Mouse (Mus musculus) heart, embryonic 15.5 days (tissue): ENCODE measurements at regions not wholly inside any gene's neighbourhood (a gene's known extent, or its start where the extent isn't known, plus 50 kb on each side); places are given as distances from the start of the nearest gene placed in this dataset.

Experiments used
- ATAC-seq: fragments of 200-750 bp; cut with Nextera tagmentation; replicated peaks from 2 replicates; pipeline ENCODE4 v1.8.0; 2017; ENCODE audit warnings: low read depth, moderate TSS enrichment; ENCODE audit not compliant: insufficient number of reproducible peaks, insufficient read depth, low FRiP score
- H3K27ac ChIP-seq: fragments of 300-500 bp; sonication (generic); 2 replicates; pipeline ENCODE4 v1.5.1; 2015; ENCODE audit warnings: mild to moderate bottlenecking, inconsistent platforms
- H3K27me3 ChIP-seq: fragments of 300-500 bp; sonication (generic); 2 replicates; pipeline ENCODE4 v1.6.1; 2015; ENCODE audit warnings: inconsistent platforms
- H3K36me3 ChIP-seq: fragments of 300-500 bp; sonication (generic); 2 replicates; pipeline ENCODE4 v1.6.1; 2015; ENCODE audit warnings: mild to moderate bottlenecking, inconsistent platforms
- H3K4me1 ChIP-seq: fragments of 300-500 bp; sonication (generic); replicated peaks from 2 replicates; pipeline ENCODE4 v1.6.1; 2015; ENCODE audit warnings: inconsistent platforms
- H3K4me2 ChIP-seq: fragments of 300-500 bp; sonication (generic); 2 replicates; pipeline ENCODE4 v1.6.1; 2015; ENCODE audit warnings: inconsistent platforms, mild to moderate bottlenecking, moderate library complexity
- H3K4me3 ChIP-seq: fragments of 300-500 bp; sonication (generic); 2 replicates; pipeline ENCODE4 v1.5.1; 2015; ENCODE audit warnings: mild to moderate bottlenecking, inconsistent platforms
- H3K9ac ChIP-seq: fragments of 300-500 bp; sonication (generic); 2 replicates; pipeline ENCODE4 v1.6.1; 2015; ENCODE audit warnings: mild to moderate bottlenecking, inconsistent platforms
- H3K9me3 ChIP-seq: fragments of 300-500 bp; sonication (generic); replicated peaks from 2 replicates; pipeline ENCODE4 v1.6.1; 2016; ENCODE audit warnings: inconsistent platforms
- WGBS: fragments of 180-500 bp; shearing (Covaris S2); methylation state at CpG from one replicate; pipeline ENCODE4 v1.1.7; 2015; ENCODE audit warnings: mixed read lengths; 5-methylcytosine and 5-hydroxymethylcytosine counted together

GRCm38 (mm10) chr8:78877423-78877822 is 56.5 kb upstream of the Lsm6 start:
- Histone ChIP-seq H3K9ac (no peak overlapping the region), H3K4me2 (no peak overlapping the region), H3K27me3 (no peaks in the 10 kb centered on the region), H3K27ac (no peak overlapping the region), H3K36me3 (no peaks in the 10 kb centered on the region), H3K9me3 (no peaks in the 10 kb centered on the region), H3K4me1 (no peaks in the 10 kb centered on the region), H3K4me3 (no peak overlapping the region)
- 66% methylated on average over 3 of the region's 3 CpGs for WGBS
- no peak for ATAC-seq

GRCm38 (mm10) chr8:78889708-78890107 is 68.8 kb upstream of the Lsm6 start:
- H3K27ac ChIP-seq, result no peak overlapping the region
- no peak overlapping the region for H3K4me2 ChIP-seq
- H3K9me3 ChIP-seq, result no peaks in the 10 kb centered on the region
- ATAC-seq, result no peak
- no peaks in the 10 kb centered on the region for H3K4me1 ChIP-seq
- H3K36me3 ChIP-seq, result no peaks in the 10 kb centered on the region
- H3K9ac ChIP-seq, result no peak overlapping the region
- no peaks in the 10 kb centered on the region for H3K27me3 ChIP-seq
- 75% methylated on average over 6 of the region's 6 CpGs for WGBS
- H3K4me3 ChIP-seq, result no peak overlapping the region

GRCm38 (mm10) chr8:78890571-78890970 is 69.6 kb upstream of the Lsm6 start:
- Histone ChIP-seq H3K4me2 (no peak overlapping the region), H3K9ac (no peak overlapping the region)
- 68% methylated on average over 4 of the region's 4 CpGs for WGBS

GRCm38 (mm10) chr8:78899887-78900286 is 78.9 kb upstream of the Lsm6 start:
- 37% methylated on average over 7 of the region's 7 CpGs for WGBS
- no peaks in the 10 kb centered on the region for H3K36me3 ChIP-seq
- no peak overlapping the region for H3K9ac ChIP-seq
- ATAC-seq, result no peak; the same call in 1 of the 2 replicates
- H3K27ac ChIP-seq, result no peak overlapping the region
- H3K4me2 ChIP-seq, result no peak overlapping the region
- no peaks in the 10 kb centered on the region for H3K27me3 ChIP-seq
- no peak overlapping the region for H3K4me3 ChIP-seq
- H3K4me1 ChIP-seq, result no peaks in the 10 kb centered on the region
- H3K9me3 ChIP-seq, result no peaks in the 10 kb centered on the region

More at GRCm38 (mm10) chr8:78890571-78890970, 69.6 kb upstream of the Lsm6 start:
- H3K36me3 ChIP-seq, result no peaks in the 10 kb centered on the region
- no peaks in the 10 kb centered on the region for H3K9me3 ChIP-seq
- no peak for ATAC-seq
- no peaks in the 10 kb centered on the region for H3K27me3 ChIP-seq
- H3K27ac ChIP-seq, result no peak overlapping the region
- no peaks in the 10 kb centered on the region for H3K4me1 ChIP-seq
- no peak overlapping the region for H3K4me3 ChIP-seq

- H3K4me2 ChIP-seq, result no peak overlapping the region
- H3K4me1 ChIP-seq, result 0 out of 2 replicates have a peak, but pooled peaks cover 2% of the 10 kb centered on the region
- no peak overlapping the region for H3K4me3 ChIP-seq
- H3K9me3 ChIP-seq, result no peaks in the 10 kb centered on the region
- no peak overlapping the region for H3K27ac ChIP-seq
- WGBS, result 93% methylated on average over 1 of the region's 1 CpGs
- H3K9ac ChIP-seq, result no peak overlapping the region
- ATAC-seq, result no peak
- no peaks in the 10 kb centered on the region for H3K36me3 ChIP-seq
- no peaks in the 10 kb centered on the region for H3K27me3 ChIP-seq
Observed at GRCm38 (mm10) chr8:78903034-78903433, 82.1 kb upstream of the Lsm6 start.

GRCm38 (mm10) chr8:78907918-78908317 is 87.0 kb upstream of the Lsm6 start:
- Histone ChIP-seq H3K9me3 (no peaks in the 10 kb centered on the region), H3K36me3 (no peaks in the 10 kb centered on the region), H3K27ac (no peak overlapping the region), H3K27me3 (no peaks in the 10 kb centered on the region), H3K4me3 (no peak overlapping the region), H3K4me2 (no peak overlapping the region), H3K9ac (no peak overlapping the region), H3K4me1 (0 out of 2 replicates have a peak, but pooled peaks cover 2% of the 10 kb centered on the region)
- no peak for ATAC-seq
- 47% methylated on average over 1 of the region's 1 CpGs for WGBS

- Histone ChIP-seq H3K4me2 (no peak overlapping the region), H3K27me3 (no peaks in the 10 kb centered on the region), H3K9ac (no peak overlapping the region), H3K36me3 (no peaks in the 10 kb centered on the region), H3K27ac (no peak overlapping the region), H3K9me3 (no peaks in the 10 kb centered on the region), H3K4me1 (no peaks in the 10 kb centered on the region), H3K4me3 (no peak overlapping the region)
- 83% methylated on average over 11 of the region's 11 CpGs for WGBS
- ATAC-seq, result no peak
Observed at GRCm38 (mm10) chr8:78911288-78911873, 90.4 kb upstream of the Lsm6 start.

- Histone ChIP-seq H3K4me1 (no peaks in the 10 kb centered on the region), H3K4me3 (no peak overlapping the region), H3K9me3 (no peaks in the 10 kb centered on the region), H3K27ac (no peak overlapping the region), H3K36me3 (no peaks in the 10 kb centered on the region), H3K9ac (no peak overlapping the region), H3K27me3 (no peaks in the 10 kb centered on the region), H3K4me2 (no peak overlapping the region)
- WGBS, result 60% methylated on average over 5 of the region's 5 CpGs
- ATAC-seq, result no peak
Observed at GRCm38 (mm10) chr8:78912470-78912869, 91.5 kb upstream of the Lsm6 start.

- no peaks in the 10 kb centered on the region for H3K36me3 ChIP-seq
- no peak for ATAC-seq
- H3K27ac ChIP-seq, result no peak overlapping the region
- H3K4me2 ChIP-seq, result no peak overlapping the region
- H3K27me3 ChIP-seq, result no peaks in the 10 kb centered on the region
- 89% methylated on average over 5 of the region's 5 CpGs for WGBS
- H3K4me1 ChIP-seq, result no peaks in the 10 kb centered on the region
- no peak overlapping the region for H3K9ac ChIP-seq
- H3K9me3 ChIP-seq, result no peaks in the 10 kb centered on the region
- no peak overlapping the region for H3K4me3 ChIP-seq
Observed at GRCm38 (mm10) chr8:78913823-78914222, 92.9 kb upstream of the Lsm6 start.

GRCm38 (mm10) chr8:78930610-78931397 is 97.4 kb upstream of the Zfp827 start:
- H3K9ac ChIP-seq, result no peak overlapping the region
- H3K4me1 ChIP-seq, result no peaks in the 10 kb centered on the region
- WGBS, result 67% methylated on average over 9 of the region's 9 CpGs
- H3K4me2 ChIP-seq, result no peak overlapping the region
- no peak overlapping the region for H3K4me3 ChIP-seq
- H3K36me3 ChIP-seq, result no peaks in the 10 kb centered on the region
- no peak for ATAC-seq
- H3K27ac ChIP-seq, result no peak overlapping the region
- no peaks in the 10 kb centered on the region for H3K9me3 ChIP-seq
- no peaks in the 10 kb centered on the region for H3K27me3 ChIP-seq

GRCm38 (mm10) chr8:78932069-78932468 is 96.2 kb upstream of the Zfp827 start:
- H3K4me2 ChIP-seq, result no peak overlapping the region
- H3K4me1 ChIP-seq, result no peaks in the 10 kb centered on the region
- H3K9ac ChIP-seq, result no peak overlapping the region
- H3K9me3 ChIP-seq, result no peaks in the 10 kb centered on the region
- WGBS, result 69% methylated on average over 6 of the region's 6 CpGs
- no peak overlapping the region for H3K4me3 ChIP-seq
- no peaks in the 10 kb centered on the region for H3K36me3 ChIP-seq
- H3K27me3 ChIP-seq, result no peaks in the 10 kb centered on the region
- no peak for ATAC-seq
- no peak overlapping the region for H3K27ac ChIP-seq

- H3K4me3 ChIP-seq, result no peak overlapping the region
- H3K9ac ChIP-seq, result no peak overlapping the region
- H3K9me3 ChIP-seq, result no peaks in the 10 kb centered on the region
- ATAC-seq, result 0 out of 2 replicates have a peak, but pooled peaks have one; percentile 39
- 21% methylated on average over 2 of the region's 2 CpGs for WGBS
- no peaks in the 10 kb centered on the region for H3K36me3 ChIP-seq
- no peak overlapping the region for H3K27ac ChIP-seq
- no peaks in the 10 kb centered on the region for H3K27me3 ChIP-seq
- no peak overlapping the region for H3K4me2 ChIP-seq
- H3K4me1 ChIP-seq, result no peaks in the 10 kb centered on the region
Observed at GRCm38 (mm10) chr8:78940049-78940448, 88.2 kb upstream of the Zfp827 start.
